Mouse (Mus musculus) hindbrain, embryonic 14.5 days (tissue): ENCODE results near the gene Tecpr2. TPM values are rescaled to one million over a fixed set of nuclear protein-coding genes. Genes with fewer than 3 reads are reported as not detected.

Experiments used
- ATAC-seq: fragments of 200-750 bp; cut with Nextera tagmentation; 2 replicates; pipeline ENCODE4 v1.8.0; 2017; ENCODE audit warnings: moderate number of reproducible peaks, mild to moderate bottlenecking, moderate TSS enrichment, moderate library complexity; ENCODE audit not compliant: low FRiP score
- DNase-seq: peaks from one replicate; pipeline ENCODE4 v3.0.0-alpha.2; 2015; ENCODE audit warnings: low spot score
- H3K27ac ChIP-seq: fragments of 300-500 bp; sonication (generic); 2 replicates; pipeline ENCODE4 v1.5.1; 2014; ENCODE audit warnings: mild to moderate bottlenecking, moderate library complexity
- H3K27me3 ChIP-seq: fragments of 300-500 bp; sonication (generic); 2 replicates; pipeline ENCODE4 v1.6.1; 2014; ENCODE audit warnings: mild to moderate bottlenecking, low read length, mixed read lengths; ENCODE audit not compliant: control insufficient read depth, insufficient read depth
- H3K36me3 ChIP-seq: fragments of 300-500 bp; sonication (generic); replicated peaks from 2 replicates; pipeline ENCODE4 v1.6.1; 2014; ENCODE audit not compliant: control insufficient read depth, insufficient read depth
- H3K4me1 ChIP-seq: fragments of 300-500 bp; sonication (generic); replicated peaks from 2 replicates; pipeline ENCODE4 v1.6.1; 2014; ENCODE audit warnings: antibody characterized with exemption, low read length, mixed read lengths; ENCODE audit not compliant: control insufficient read depth, insufficient read depth
- H3K4me2 ChIP-seq: fragments of 300-500 bp; sonication (generic); replicated peaks from 2 replicates; pipeline ENCODE4 v1.6.1; 2014; ENCODE audit warnings: mild to moderate bottlenecking, moderate library complexity
- H3K4me3 ChIP-seq: fragments of 300-500 bp; sonication (generic); replicated peaks from 2 replicates; pipeline ENCODE4 v1.5.1; 2014; ENCODE audit warnings: mild to moderate bottlenecking, low read length
- H3K9ac ChIP-seq: fragments of 300-500 bp; sonication (generic); 2 replicates; pipeline ENCODE4 v1.6.1; 2014
- H3K9me3 ChIP-seq: fragments of 300-500 bp; sonication (generic); 2 replicates; pipeline ENCODE4 v1.6.1; 2016; ENCODE audit warnings: low read length; ENCODE audit not compliant: control insufficient read depth
- WGBS: fragments of 180-500 bp; shearing (Covaris S2); extraction: QIAGEN DNeasy Blood & Tissue Kit; methylation state at CpG from one replicate; pipeline ENCODE4 v1.1.7; 2014; 5-methylcytosine and 5-hydroxymethylcytosine counted together
- polyA plus RNA-seq: library from polyadenylated mRNA; unstranded; fragments of >200 nt; fragmentation: Nextera tagmentation; extraction: Ambion mirVana; gene quantifications from 2 replicates; pipeline ENCODE4 v1.2.1, GENCODE M21; 2014

The Tecpr2 gene
- polyA plus RNA-seq, 1 experiment from 2014 or later = 6.6 TPM

DNA sequence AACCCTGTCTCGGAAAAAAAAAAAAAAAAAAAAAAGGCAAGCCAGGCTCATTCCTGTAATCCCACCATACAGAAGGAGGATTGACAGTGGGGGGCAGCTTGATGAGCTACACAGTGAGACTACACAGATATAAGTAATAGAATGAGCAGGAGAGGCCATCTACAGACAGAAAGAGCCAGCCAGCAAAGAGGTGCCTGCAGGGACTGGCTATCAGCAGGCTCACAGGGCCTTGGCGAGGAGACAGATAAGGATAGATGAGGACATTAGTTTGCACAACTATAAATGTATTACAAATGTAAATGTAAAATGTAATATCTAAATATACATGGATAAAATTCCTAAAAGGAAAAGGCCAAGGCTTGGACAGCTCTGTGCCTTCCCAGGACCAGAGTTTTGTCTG lies 110.8 kb downstream of the Tecpr2 start:
- no peak overlapping the region for H3K4me2 ChIP-seq
- no peak for DNase-seq
- no peaks in the 10 kb centered on the region for H3K27me3 ChIP-seq
- ATAC-seq = no peak
- 94% methylated on average over 2 of the region's 2 CpGs for WGBS
- no peak overlapping the region for H3K27ac ChIP-seq
- H3K36me3 ChIP-seq = no peaks in the 10 kb centered on the region
- H3K4me3 ChIP-seq = no peak overlapping the region
- H3K9ac ChIP-seq = no peak overlapping the region
- 0 out of 2 replicates have a peak, but pooled peaks cover 5% of the 10 kb centered on the region for H3K9me3 ChIP-seq
- no peaks in the 10 kb centered on the region for H3K4me1 ChIP-seq

- 94% methylated on average over 7 of the region's 7 CpGs for WGBS
- DNase-seq = no peak
- no peak for ATAC-seq
- Histone ChIP-seq H3K9ac (no peak overlapping the region), H3K4me3 (no peak overlapping the region), H3K4me1 (no peaks in the 10 kb centered on the region), H3K36me3 (no peaks in the 10 kb centered on the region), H3K9me3 (0 out of 2 replicates have a peak, but pooled peaks cover 5% of the 10 kb centered on the region), H3K27me3 (no peaks in the 10 kb centered on the region), H3K4me2 (no peak overlapping the region), H3K27ac (no peak overlapping the region)
Measured at GRCm38 (mm10) chr12:111000956-111001355, 111.9 kb downstream of the Tecpr2 start.

DNA sequence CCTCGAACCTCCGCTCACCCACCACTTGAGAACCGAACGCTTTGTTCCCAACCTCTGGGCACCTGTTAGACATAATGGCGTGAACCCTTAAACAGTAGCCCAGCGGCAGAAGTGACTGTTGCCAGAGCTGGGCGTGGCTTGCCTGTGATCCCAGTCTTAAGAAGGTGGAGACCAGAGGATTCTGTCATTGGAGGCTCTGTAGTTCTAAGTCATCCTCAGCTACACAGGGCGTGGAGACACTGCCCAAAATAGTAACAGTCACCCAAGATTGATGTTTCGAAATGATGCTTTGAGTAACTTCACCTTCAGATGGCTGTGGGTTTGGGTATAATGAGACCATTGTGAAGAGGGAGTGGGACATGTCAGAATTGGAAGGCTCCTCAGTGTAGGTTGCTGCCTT lies 115.1 kb downstream of the Tecpr2 start:
- WGBS = 83% methylated on average over 9 of the region's 9 CpGs
- Histone ChIP-seq H3K4me1 (no peaks in the 10 kb centered on the region), H3K27ac (no peak overlapping the region), H3K9ac (no peak overlapping the region), H3K9me3 (no peaks in the 10 kb centered on the region), H3K4me3 (no peak overlapping the region), H3K27me3 (no peaks in the 10 kb centered on the region), H3K4me2 (no peak overlapping the region), H3K36me3 (no peaks in the 10 kb centered on the region)
- DNase-seq (no peak), ATAC-seq (no peak)

GRCm38 (mm10) chr12:111005803-111006202 lies 116.7 kb downstream of the Tecpr2 start:
- whole genome bisulfite sequencing = 79% methylated on average over 6 of the region's 6 CpGs
- Histone ChIP-seq H3K27ac (no peak overlapping the region), H3K9me3 (no peaks in the 10 kb centered on the region), H3K4me1 (no peaks in the 10 kb centered on the region), H3K27me3 (no peaks in the 10 kb centered on the region), H3K4me2 (no peak overlapping the region), H3K36me3 (no peaks in the 10 kb centered on the region), H3K4me3 (no peak overlapping the region), H3K9ac (no peak overlapping the region)
- no peak for DNase-seq
- no peak for ATAC-seq

DNA sequence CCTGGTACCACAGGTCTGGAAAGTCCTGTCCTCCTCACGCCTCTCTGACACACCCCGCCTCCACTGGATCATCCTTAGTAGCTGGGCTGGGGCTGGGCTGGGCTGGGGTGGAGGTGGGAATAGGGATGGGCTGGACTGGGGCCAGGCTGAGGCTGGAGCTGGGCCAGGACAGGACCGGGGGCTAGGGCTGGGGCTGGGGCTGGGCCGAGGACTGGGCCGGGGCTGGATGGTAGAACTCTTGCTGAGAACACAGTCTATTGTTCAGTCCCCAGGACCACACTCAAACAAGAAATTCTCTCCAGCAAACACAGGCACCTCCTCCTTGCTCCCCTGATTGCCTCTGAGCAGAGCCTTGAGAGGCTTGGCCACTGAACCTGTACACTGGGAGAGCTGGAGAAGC lies 117.3 kb downstream of the Tecpr2 start:
- ATAC-seq (no peak), DNase-seq (no peak)
- H3K4me1 ChIP-seq = no peaks in the 10 kb centered on the region
- 54% methylated on average over 5 of the region's 5 CpGs for WGBS
- no peak overlapping the region for H3K27ac ChIP-seq
- H3K4me2 ChIP-seq = no peak overlapping the region
- no peaks in the 10 kb centered on the region for H3K36me3 ChIP-seq
- no peaks in the 10 kb centered on the region for H3K27me3 ChIP-seq
- no peak overlapping the region for H3K4me3 ChIP-seq
- no peaks in the 10 kb centered on the region for H3K9me3 ChIP-seq
- H3K9ac ChIP-seq = no peak overlapping the region

- WGBS = 79% methylated on average over 14 of the region's 14 CpGs
- H3K4me1 ChIP-seq = no peaks in the 10 kb centered on the region
- no peak overlapping the region for H3K9ac ChIP-seq
- no peaks in the 10 kb centered on the region for H3K36me3 ChIP-seq
- no peak overlapping the region for H3K4me3 ChIP-seq
- ATAC-seq = no peak
- DNase-seq = no peak
- H3K9me3 ChIP-seq = no peaks in the 10 kb centered on the region
- H3K27me3 ChIP-seq = no peaks in the 10 kb centered on the region
- H3K27ac ChIP-seq = no peak overlapping the region
- no peak overlapping the region for H3K4me2 ChIP-seq
Measured at GRCm38 (mm10) chr12:111007134-111008103, 118.4 kb downstream of the Tecpr2 start.

- H3K4me3 ChIP-seq = no peak overlapping the region
- H3K9me3 ChIP-seq = no peaks in the 10 kb centered on the region
- no peak overlapping the region for H3K27ac ChIP-seq
- H3K27me3 ChIP-seq = no peaks in the 10 kb centered on the region
- H3K36me3 ChIP-seq = no peaks in the 10 kb centered on the region
- no peak overlapping the region for H3K9ac ChIP-seq
- DNase-seq = no peak
- no peaks in the 10 kb centered on the region for H3K4me1 ChIP-seq
- ATAC-seq = peak; percentile 31; the same call in 1 of the 2 replicates
- WGBS = 62% methylated on average over 11 of the region's 11 CpGs
- no peak overlapping the region for H3K4me2 ChIP-seq
Measured at GRCm38 (mm10) chr12:111008500-111009490, 119.7 kb downstream of the Tecpr2 start.

DNA sequence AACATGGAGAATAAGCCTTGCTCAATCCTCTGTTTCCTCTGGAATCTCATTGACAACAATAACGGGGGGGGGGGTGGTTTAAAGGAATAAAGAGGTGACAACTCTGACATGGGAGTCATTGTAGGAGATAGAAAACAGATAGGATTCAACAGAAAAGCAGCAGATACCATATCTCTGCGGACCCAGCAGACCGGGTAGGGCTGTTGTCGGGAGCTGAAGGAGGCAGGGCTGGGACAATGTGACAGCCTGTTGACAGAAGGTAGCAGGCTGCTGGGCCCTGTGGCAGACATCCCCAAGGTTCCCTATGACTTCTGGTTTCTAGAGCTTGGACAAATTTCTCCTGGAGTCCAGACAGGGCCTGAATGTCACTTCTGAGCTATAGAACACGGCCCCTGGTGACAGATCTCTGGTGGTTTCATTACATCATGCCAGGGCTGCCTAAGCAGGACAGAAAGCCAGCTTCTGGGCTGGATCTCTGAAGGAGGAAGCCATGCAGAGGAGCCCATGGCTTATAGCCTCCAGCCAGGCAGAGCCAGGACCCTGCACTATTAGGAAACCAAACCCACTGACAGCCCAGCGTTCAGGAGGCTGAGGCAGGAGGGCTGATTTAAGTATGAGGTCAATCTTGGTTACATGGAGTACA lies 120.7 kb downstream of the Tecpr2 start:
- Histone ChIP-seq H3K9me3 (no peaks in the 10 kb centered on the region), H3K4me1 (no peaks in the 10 kb centered on the region), H3K27me3 (no peaks in the 10 kb centered on the region), H3K4me3 (no peak overlapping the region), H3K9ac (no peak overlapping the region), H3K27ac (no peak overlapping the region), H3K36me3 (no peaks in the 10 kb centered on the region), H3K4me2 (no peak overlapping the region)
- no peak for ATAC-seq
- WGBS = 78% methylated on average over 6 of the region's 6 CpGs
- DNase-seq = no peak
